In genomic region chr11:96863206-96863995, GRCm38 (mm10) we compare ENCODE assay signal across 8 mouse cellular contexts. TPM values are rescaled to one million over a fixed set of nuclear protein-coding genes. Genes with fewer than 3 reads are reported as not detected.
DNase-seq lines count a peak whose midpoint lies in the region; ATAC-seq and TF ChIP-seq lines count a peak whose summit lies in the region.

No protein-coding gene starts in this region.

- 14% methylated on average over 26 of the region's 26 CpGs for WGBS in forebrain, postnatal 0 days
- WGBS in hindbrain, embryonic 15.5 days, result 13% methylated on average over 26 of the region's 26 CpGs
- 22% methylated on average over 26 of the region's 26 CpGs for WGBS in lung, embryonic 14.5 days

- peak overlapping the region; percentile 26 for H3K4me2 ChIP-seq in forebrain, postnatal 0 days (ENCODE audit: low read depth)
- peak overlapping the region; percentile 89 for H3K4me2 ChIP-seq in hindbrain, embryonic 15.5 days
- peak overlapping the region; percentile 39 for H3K4me2 ChIP-seq in lung, embryonic 14.5 days

- H3K36me3 ChIP-seq in forebrain, postnatal 0 days (ENCODE audit: insufficient read depth), result no peaks in the 10 kb centered on the region
- H3K36me3 ChIP-seq in hindbrain, embryonic 15.5 days, result no peaks in the 10 kb centered on the region
- peaks cover 2% of the 10 kb centered on the region; the same call in 1 of the 2 replicates for H3K36me3 ChIP-seq in lung, embryonic 14.5 days (ENCODE audit: insufficient read depth)

- no peak overlapping the region for H3K9ac ChIP-seq in forebrain, postnatal 0 days
- H3K9ac ChIP-seq in hindbrain, embryonic 15.5 days, result peak overlapping the region; percentile 28; the same call in 1 of the 2 replicates
- H3K9ac ChIP-seq in lung, embryonic 14.5 days, result no peak overlapping the region

- peak; percentile 79 for ATAC-seq in forebrain, postnatal 0 days
- peak; percentile 60 for ATAC-seq in hindbrain, embryonic 15.5 days (ENCODE audit: low FRiP score, low read depth)
- no peak for ATAC-seq in lung, embryonic 14.5 days (ENCODE audit: insufficient read depth)

- H3K4me3 ChIP-seq in layer of hippocampus, adult 2 months, result no peak overlapping the region
- H3K4me3 ChIP-seq in forebrain, postnatal 0 days (ENCODE audit: low read depth, low read length), result no peak overlapping the region
- H3K4me3 ChIP-seq in hindbrain, embryonic 15.5 days, result 0 out of 2 replicates have a peak overlapping the region, but pooled peaks have one; percentile 5
- no peak overlapping the region for H3K4me3 ChIP-seq in lung, embryonic 14.5 days (ENCODE audit: low read depth, low read length)

- TF ChIP-seq CTCF in layer of hippocampus, adult 2 months (conservative IDR thresholded peaks at IDR 0.05), result no peak
- no peak for TF ChIP-seq CTCF in forebrain, postnatal 0 days (IDR thresholded peaks at IDR 0.05; ENCODE audit: low read depth)
- no peak for TF ChIP-seq CTCF in lung, embryonic 14.5 days (IDR thresholded peaks at IDR 0.05; ENCODE audit: low read depth)

- H3K27ac ChIP-seq in layer of hippocampus, adult 2 months, result no peak overlapping the region
- no peak overlapping the region for H3K27ac ChIP-seq in forebrain, postnatal 0 days (ENCODE audit: low read depth, low read length)
- peak overlapping the region; percentile 73 for H3K27ac ChIP-seq in hindbrain, embryonic 15.5 days (replicated peaks)
- no peak overlapping the region for H3K27ac ChIP-seq in lung, embryonic 14.5 days (ENCODE audit: low read depth)

- DNase-seq in layer of hippocampus, adult 2 months (ENCODE audit: low spot score in 2 of 2), result peak; percentile 41 to 51
- DNase-seq in layer of hippocampus, postnatal 14 days (ENCODE audit: low spot score in 2 of 2), result no peak
- peak; percentile 61 for DNase-seq in cerebellum, adult 11-12 months
- peak; percentile 75 for DNase-seq in forebrain, postnatal 0 days
- DNase-seq in lung, embryonic 14.5 days, result peak; percentile 44
- DNase-seq in skeletal muscle tissue, adult 2 months (ENCODE audit: low read depth, low spot score), result peak; percentile 79
- DNase-seq in layer of hippocampus, adult 8-10 months (ENCODE audit: low spot score in 2 of 2), result no peak

- no peaks in the 10 kb centered on the region for H3K9me3 ChIP-seq in forebrain, postnatal 0 days (ENCODE audit: low read length)
- H3K9me3 ChIP-seq in hindbrain, embryonic 15.5 days, result no peaks in the 10 kb centered on the region
- no peaks in the 10 kb centered on the region for H3K9me3 ChIP-seq in lung, embryonic 14.5 days (ENCODE audit: low read depth, low read length)

- H3K27me3 ChIP-seq in forebrain, postnatal 0 days (ENCODE audit: insufficient read depth, low read length), result no peaks in the 10 kb centered on the region
- H3K27me3 ChIP-seq in hindbrain, embryonic 15.5 days, result no peaks in the 10 kb centered on the region
- no peaks in the 10 kb centered on the region; the same call in 1 of the 2 replicates for H3K27me3 ChIP-seq in lung, embryonic 14.5 days (ENCODE audit: insufficient read depth, low read length)

- H3K4me1 ChIP-seq in forebrain, postnatal 0 days (ENCODE audit: insufficient read depth), result no peaks in the 10 kb centered on the region
- peaks cover 42% of the 10 kb centered on the region for H3K4me1 ChIP-seq in hindbrain, embryonic 15.5 days (replicated peaks)
- H3K4me1 ChIP-seq in lung, embryonic 14.5 days (ENCODE audit: insufficient read depth), result no peaks in the 10 kb centered on the region

RNA-seq across cellular contexts. Expression of gene Copz2, which starts 13.7 kb away (rescaled TPM):
- 1 to 10 TPM; 5.9 to 7.0 TPM for total RNA-seq in layer of hippocampus, adult 2 months (2021)
- 1 to 10 TPM; 2.9 to 6.2 TPM for total RNA-seq in layer of hippocampus, postnatal 14 days (2021)
- 5.8 and 7.1 TPM in 2 replicates for total RNA-seq in forebrain, postnatal 0 days (2014; rRNA removed)
- polyA plus RNA-seq in forebrain, postnatal 0 days (2015; fragmentation: Nextera tagmentation; extraction: Ambion mirVana), result 14.8 and 14.9 TPM in 2 replicates
- polyA plus RNA-seq in hindbrain, embryonic 15.5 days (2015; fragmentation: Nextera tagmentation; extraction: Ambion mirVana), result 21.9 and 25.9 TPM in 2 replicates
- polyA plus RNA-seq in lung, embryonic 14.5 days (2014; fragmentation: Nextera tagmentation; extraction: Ambion mirVana), result 144 and 151 TPM in 2 replicates
- 10 to 100 TPM in 2 of 4 experiments, 1 to 10 TPM in 2; 8.2 to 11.6 (median 9.5) TPM for total RNA-seq in layer of hippocampus, adult 8-10 months (2022)

RNA-seq across cellular contexts. Expression of gene Nfe2l1, which starts 33.6 kb away (rescaled TPM):
- total RNA-seq in layer of hippocampus, adult 2 months (2021), result 100 to 1,000 TPM; 221 to 229 TPM
- 100 to 1,000 TPM; 185 to 187 TPM for total RNA-seq in layer of hippocampus, postnatal 14 days (2021)
- total RNA-seq in forebrain, postnatal 0 days (2014; rRNA removed), result 46.5 and 57.4 TPM in 2 replicates
- 47.3 and 62.4 TPM in 2 replicates for polyA plus RNA-seq in forebrain, postnatal 0 days (2015; fragmentation: Nextera tagmentation; extraction: Ambion mirVana)
- polyA plus RNA-seq in hindbrain, embryonic 15.5 days (2015; fragmentation: Nextera tagmentation; extraction: Ambion mirVana), result 74.3 and 80.5 TPM in 2 replicates
- polyA plus RNA-seq in lung, embryonic 14.5 days (2014; fragmentation: Nextera tagmentation; extraction: Ambion mirVana), result 34.6 and 39.5 TPM in 2 replicates
- total RNA-seq in layer of hippocampus, adult 8-10 months (2022), result 100 to 1,000 TPM; 234 to 271 (median 260) TPM

RNA-seq across cellular contexts. Expression of gene Cdk5rap3, which starts 52.9 kb away (rescaled TPM):
- total RNA-seq in layer of hippocampus, adult 2 months (2021), result 10 to 100 TPM; 34.5 to 41.6 TPM
- 10 to 100 TPM; 41.2 to 47.2 TPM for total RNA-seq in layer of hippocampus, postnatal 14 days (2021)
- 54.9 and 57.7 TPM in 2 replicates for total RNA-seq in forebrain, postnatal 0 days (2014; rRNA removed)
- 86.4 and 88.8 TPM in 2 replicates for polyA plus RNA-seq in forebrain, postnatal 0 days (2015; fragmentation: Nextera tagmentation; extraction: Ambion mirVana)
- 81.6 and 82.8 TPM in 2 replicates for polyA plus RNA-seq in hindbrain, embryonic 15.5 days (2015; fragmentation: Nextera tagmentation; extraction: Ambion mirVana)
- 61.8 and 63.8 TPM in 2 replicates for polyA plus RNA-seq in lung, embryonic 14.5 days (2014; fragmentation: Nextera tagmentation; extraction: Ambion mirVana)
- total RNA-seq in layer of hippocampus, adult 8-10 months (2022), result 10 to 100 TPM; 33.9 to 49.1 (median 44.8) TPM

Comparison
In these comparisons a context has a peak if more than half of its experiments do, and no peak if none do; other contexts are left out.
1. DNase-seq: peak in layer of hippocampus, adult 2 months (2 of 2), cerebellum, adult 11-12 months (single experiment), forebrain, postnatal 0 days (single experiment), lung, embryonic 14.5 days (single experiment) and skeletal muscle tissue, adult 2 months (single experiment); none in layer of hippocampus, postnatal 14 days (0 of 2) and layer of hippocampus, adult 8-10 months (0 of 2).
2. H3K4me2 ChIP-seq: peak in every context shown above with its lines; median percentile 89 in hindbrain, embryonic 15.5 days; 39 in lung, embryonic 14.5 days; 26 in forebrain, postnatal 0 days.